Mouse (Mus musculus): ENCODE measurements at regions not wholly inside any gene's neighbourhood (a gene's known extent, or its start where the extent isn't known, plus 50 kb on each side); places are given as distances from the start of the nearest gene placed in this dataset.

DNA sequence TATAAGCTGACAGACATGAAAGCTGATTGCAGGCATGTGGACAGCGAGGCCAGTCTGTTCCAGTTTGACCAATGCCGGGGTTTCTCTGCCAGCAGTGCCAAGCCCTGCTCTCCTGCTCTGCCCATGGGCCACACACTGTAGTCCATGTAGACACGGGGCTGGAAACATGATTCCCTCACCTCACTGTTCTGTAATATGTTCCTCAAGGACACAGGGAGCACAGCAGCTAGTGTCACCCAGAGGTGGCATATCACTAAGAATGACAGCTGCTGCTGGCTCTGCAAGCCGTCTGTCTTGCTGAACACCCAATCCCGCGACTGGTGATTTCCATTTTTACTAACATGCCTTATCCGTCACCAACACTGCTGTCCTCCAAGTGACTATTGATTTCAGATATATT lies 339.9 kb downstream of the Lpin1 start:
- TF ChIP-seq POLR2A (IDR thresholded peaks at IDR 0.05; ENCODE audit: borderline replicate concordance, extremely low read depth, insufficient read depth, insufficient read length, poor library complexity, severe bottlenecking): no peak
- no peak for TF ChIP-seq CTCF (IDR thresholded peaks at IDR 0.05; ENCODE audit: borderline replicate concordance, extremely low read depth, insufficient read depth, insufficient read length)

Data from brain, embryonic 14.5 days (tissue).